Mouse (Mus musculus): ENCODE results near the gene Vmn2r42. TPM values are rescaled to one million over a fixed set of nuclear protein-coding genes. Genes with fewer than 3 reads are reported as not detected.

Vmn2r42 gene
- not detected for polyA plus RNA-seq (2017; shearing (Covaris generic))

GRCm38 (mm10) chr7:8200220-8200619 is at the start of gene Vmn2r42:
TSS of gene Vmn2r42 (minus strand) at chr7:8200320.

DNA sequence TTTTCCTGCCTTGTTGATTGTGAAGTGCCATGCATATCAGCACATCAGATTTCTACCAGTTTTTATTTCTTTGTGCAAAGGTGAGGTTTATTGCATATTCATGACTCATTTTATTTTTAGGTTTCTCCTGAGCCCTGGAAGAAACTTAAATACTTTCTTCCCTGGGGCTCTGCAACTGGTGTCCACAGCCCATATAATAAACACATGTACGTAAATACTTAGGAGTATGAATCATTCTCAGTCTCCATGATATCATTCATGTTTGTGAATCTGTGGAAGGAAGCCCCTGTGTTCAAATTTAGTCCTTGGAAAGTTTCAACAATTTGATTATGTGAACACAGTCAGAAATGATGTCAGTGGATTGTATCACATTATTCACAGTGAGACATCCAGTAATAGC is 38.6 kb downstream of the Vmn2r42 start, which contains the start of gene Vmn2r41:
TSS of gene Vmn2r41 (minus strand) at position 101 of the 400 bp plus-strand sequence.

Other genes starting within 250 kb of the Vmn2r42 start
- not detected for gene Vmn2r41, start 38.7 kb downstream of the Vmn2r42 start, polyA plus RNA-seq (2017; shearing (Covaris generic))
- gene Vmn2r43, start 60.3 kb upstream of the Vmn2r42 start, polyA plus RNA-seq (2017; shearing (Covaris generic)): not detected
- 0.09 TPM for gene Vmn2r44, start 183.0 kb upstream of the Vmn2r42 start, polyA plus RNA-seq (2017; shearing (Covaris generic))